Mouse (Mus musculus) stomach, embryonic 16.5 days (tissue): ENCODE measurements at regions not wholly inside any gene's neighbourhood (a gene's known extent, or its start where the extent isn't known, plus 50 kb on each side); places are given as distances from the start of the nearest gene placed in this dataset.

Experiments used
- ATAC-seq: fragments of 200-750 bp; cut with Nextera tagmentation; 2 replicates; pipeline ENCODE4 v1.8.0; 2017; ENCODE audit warnings: moderate number of reproducible peaks, moderate TSS enrichment; ENCODE audit not compliant: insufficient read depth, low FRiP score
- H3K27ac ChIP-seq: fragments of 300-500 bp; sonication (generic); 2 replicates; pipeline ENCODE4 v1.5.1; 2014; ENCODE audit warnings: low read length
- H3K27me3 ChIP-seq: fragments of 300-500 bp; sonication (generic); 2 replicates; pipeline ENCODE4 v1.6.1; 2014; ENCODE audit warnings: low read length, control low read depth, mixed read lengths; ENCODE audit not compliant: control insufficient read depth, insufficient read depth
- H3K36me3 ChIP-seq: fragments of 300-500 bp; sonication (generic); 2 replicates; pipeline ENCODE4 v1.6.1; 2014; ENCODE audit warnings: low read length; ENCODE audit not compliant: control insufficient read depth, insufficient read depth
- H3K4me1 ChIP-seq: fragments of 300-500 bp; sonication (generic); 2 replicates; pipeline ENCODE4 v1.6.1; 2014; ENCODE audit warnings: low read length, control low read depth, mixed read lengths; ENCODE audit not compliant: control insufficient read depth, insufficient read depth
- H3K4me2 ChIP-seq: fragments of 300-500 bp; sonication (generic); 2 replicates; pipeline ENCODE4 v1.6.1; 2014; ENCODE audit warnings: low read depth, low read length, mixed read lengths
- H3K4me3 ChIP-seq: fragments of 300-500 bp; sonication (generic); replicated peaks from 2 replicates; pipeline ENCODE4 v1.5.1; 2014; ENCODE audit warnings: mild to moderate bottlenecking, low read length
- H3K9ac ChIP-seq: fragments of 300-500 bp; sonication (generic); 2 replicates; pipeline ENCODE4 v1.6.1; 2014; ENCODE audit warnings: low read length
- H3K9me3 ChIP-seq: fragments of 300-500 bp; sonication (generic); replicated peaks from 2 replicates; pipeline ENCODE4 v1.6.1; 2016; ENCODE audit warnings: low read length, control low read depth; ENCODE audit not compliant: control insufficient read depth
- WGBS: fragments of 180-500 bp; shearing (Covaris S2); extraction: QIAGEN DNeasy Blood & Tissue Kit; methylation state at CpG from one replicate; pipeline ENCODE4 v1.1.7; 2014; 5-methylcytosine and 5-hydroxymethylcytosine counted together

GRCm38 (mm10) chr7:136048925-136049586, 332.9 kb upstream of the Mki67 start:
- Histone ChIP-seq H3K9ac (no peak overlapping the region), H3K4me1 (peaks cover 17% of the 10 kb centered on the region), H3K36me3 (no peaks in the 10 kb centered on the region), H3K9me3 (no peaks in the 10 kb centered on the region), H3K4me2 (no peak overlapping the region), H3K27ac (no peak overlapping the region), H3K4me3 (no peak overlapping the region), H3K27me3 (no peaks in the 10 kb centered on the region)
- WGBS = 38% methylated on average over 8 of the region's 8 CpGs
- no peak for ATAC-seq

GRCm38 (mm10) chr7:136049587-136049930, 333.4 kb upstream of the Mki67 start:
- Histone ChIP-seq H3K4me1 (peaks cover 17% of the 10 kb centered on the region), H3K4me3 (no peak overlapping the region), H3K36me3 (no peaks in the 10 kb centered on the region), H3K9ac (no peak overlapping the region), H3K27ac (no peak overlapping the region), H3K4me2 (no peak overlapping the region), H3K27me3 (no peaks in the 10 kb centered on the region), H3K9me3 (no peaks in the 10 kb centered on the region)
- WGBS = 57% methylated on average over 4 of the region's 4 CpGs
- ATAC-seq = no peak

GRCm38 (mm10) chr7:136050116-136050515, 334.0 kb upstream of the Mki67 start:
- H3K9ac ChIP-seq = no peak overlapping the region
- H3K9me3 ChIP-seq = no peaks in the 10 kb centered on the region
- H3K36me3 ChIP-seq = no peaks in the 10 kb centered on the region
- H3K27me3 ChIP-seq = no peaks in the 10 kb centered on the region
- peaks cover 17% of the 10 kb centered on the region for H3K4me1 ChIP-seq
- 62% methylated on average over 3 of the region's 3 CpGs for WGBS
- no peak for ATAC-seq
- no peak overlapping the region for H3K4me2 ChIP-seq
- H3K27ac ChIP-seq = no peak overlapping the region
- H3K4me3 ChIP-seq = no peak overlapping the region

- H3K4me1 ChIP-seq = peaks cover 16% of the 10 kb centered on the region
- H3K36me3 ChIP-seq = no peaks in the 10 kb centered on the region
- H3K9ac ChIP-seq = no peak overlapping the region
- no peak for ATAC-seq
- H3K4me3 ChIP-seq = no peak overlapping the region
- H3K27ac ChIP-seq = no peak overlapping the region
- no peaks in the 10 kb centered on the region; the same call in 1 of the 2 replicates for H3K27me3 ChIP-seq
- peak overlapping the region; percentile 13 for H3K4me2 ChIP-seq
- no peaks in the 10 kb centered on the region for H3K9me3 ChIP-seq
- WGBS = 29% methylated on average over 16 of the region's 16 CpGs
Measured at GRCm38 (mm10) chr7:136056876-136057484, 340.8 kb upstream of the Mki67 start.

- Histone ChIP-seq H3K9me3 (no peaks in the 10 kb centered on the region), H3K36me3 (no peaks in the 10 kb centered on the region), H3K4me1 (peaks cover 16% of the 10 kb centered on the region), H3K27ac (no peak overlapping the region), H3K9ac (no peak overlapping the region), H3K4me3 (no peak overlapping the region), H3K4me2 (no peak overlapping the region), H3K27me3 (no peaks in the 10 kb centered on the region; the same call in 1 of the 2 replicates)
- no peak for ATAC-seq
- WGBS = 40% methylated on average over 5 of the region's 5 CpGs
Measured at GRCm38 (mm10) chr7:136058319-136058718, 342.2 kb upstream of the Mki67 start.

- 52% methylated on average over 14 of the region's 14 CpGs for WGBS
- Histone ChIP-seq H3K9ac (no peak overlapping the region), H3K4me2 (no peak overlapping the region), H3K4me3 (no peak overlapping the region), H3K9me3 (no peaks in the 10 kb centered on the region), H3K27me3 (no peaks in the 10 kb centered on the region; the same call in 1 of the 2 replicates), H3K36me3 (no peaks in the 10 kb centered on the region), H3K4me1 (peaks cover 16% of the 10 kb centered on the region), H3K27ac (0 out of 2 replicates have a peak overlapping the region, but pooled peaks have one; percentile 25)
- ATAC-seq = no peak
Measured at GRCm38 (mm10) chr7:136058751-136059681, 342.9 kb upstream of the Mki67 start.

GRCm38 (mm10) chr7:136059896-136060295, 343.7 kb upstream of the Mki67 start:
- Histone ChIP-seq H3K4me3 (no peak overlapping the region), H3K27ac (0 out of 2 replicates have a peak overlapping the region, but pooled peaks have one; percentile 25), H3K9me3 (no peaks in the 10 kb centered on the region), H3K27me3 (no peaks in the 10 kb centered on the region; the same call in 1 of the 2 replicates), H3K36me3 (no peaks in the 10 kb centered on the region), H3K4me2 (peak overlapping the region; percentile 61), H3K4me1 (peaks cover 16% of the 10 kb centered on the region), H3K9ac (no peak overlapping the region)
- ATAC-seq = no peak
- 43% methylated on average over 11 of the region's 11 CpGs for WGBS

GRCm38 (mm10) chr7:136060339-136061073, 344.3 kb upstream of the Mki67 start:
- ATAC-seq = peak; percentile 44; the same call in 1 of the 2 replicates
- peak overlapping the region; percentile 54 for H3K27ac ChIP-seq

More at GRCm38 (mm10) chr7:136060339-136061073, 344.3 kb upstream of the Mki67 start:
- H3K4me3 ChIP-seq = peak overlapping the region; percentile 39
- no peaks in the 10 kb centered on the region for H3K9me3 ChIP-seq
- 9% methylated on average over 29 of the region's 29 CpGs for WGBS
- no peaks in the 10 kb centered on the region for H3K27me3 ChIP-seq
- H3K4me2 ChIP-seq = peak overlapping the region; percentile 61
- peaks cover 16% of the 10 kb centered on the region for H3K4me1 ChIP-seq
- H3K9ac ChIP-seq = peak overlapping the region; percentile 67
- H3K36me3 ChIP-seq = no peaks in the 10 kb centered on the region
